Mouse (Mus musculus) c-Kit-positive CD71-positive TER-119-negative erythroid progenitor cells, embryonic 14.5 days (primary cell): ENCODE data around the gene H2al1i.
"Not testable (repeated sequence)": the region's sequence is repeated elsewhere in the genome, so short reads cannot be mapped to it uniquely, and the experiment has no call there.

Source experiments
- DNase-seq: peaks from one replicate; pipeline ENCODE4 v3.0.0-alpha.2; 2013; ENCODE audit warnings: low read depth

Gene H2al1i

GRCm38 (mm10) chrX:11324359-11324758, at the start of gene H2al1i:
TSS of gene H2al1i (plus strand) at chrX:11324659.
- DNase-seq: not testable (repeated sequence)

- no peak for DNase-seq
Measured at GRCm38 (mm10) chrX:11277083-11277482, 47.4 kb upstream of the H2al1i start.

- DNase-seq: no peak
Measured at GRCm38 (mm10) chrX:11280741-11281140, 43.7 kb upstream of the H2al1i start.

- DNase-seq: no peak
Measured at GRCm38 (mm10) chrX:11288306-11288882, 36.1 kb upstream of the H2al1i start.

- no peak for DNase-seq
Measured at GRCm38 (mm10) chrX:11289244-11289643, 35.2 kb upstream of the H2al1i start.

- not testable (repeated sequence) for DNase-seq
Measured at GRCm38 (mm10) chrX:11298957-11299356, 25.5 kb upstream of the H2al1i start, which contains the start of gene H2al1a. TSS of gene H2al1a (plus strand) at chrX:11299257.

- not testable (repeated sequence) for DNase-seq
Measured at GRCm38 (mm10) chrX:11302132-11302531, 22.3 kb upstream of the H2al1i start, which contains the start of gene H2al1b. TSS of gene H2al1b (plus strand) at chrX:11302432.

GRCm38 (mm10) chrX:11305355-11305754, 19.1 kb upstream of the H2al1i start, which contains the start of gene H2al1c:
TSS of gene H2al1c (plus strand) at chrX:11305655.
- DNase-seq: not testable (repeated sequence)

GRCm38 (mm10) chrX:11308524-11308923, 15.9 kb upstream of the H2al1i start, which contains the start of gene H2al1d:
TSS of gene H2al1d (plus strand) at chrX:11308824.
- not testable (repeated sequence) for DNase-seq

- DNase-seq: not testable (repeated sequence)
Measured at GRCm38 (mm10) chrX:11311634-11312033, 12.8 kb upstream of the H2al1i start, which contains the start of gene H2al1e. TSS of gene H2al1e (plus strand) at chrX:11311934.

- not testable (repeated sequence) for DNase-seq
Measured at GRCm38 (mm10) chrX:11314858-11315257, 9.6 kb upstream of the H2al1i start, which contains the start of gene H2al1f. TSS of gene H2al1f (plus strand) at chrX:11315158.

- DNase-seq: not testable (repeated sequence)
Measured at GRCm38 (mm10) chrX:11317956-11318355, 6.5 kb upstream of the H2al1i start, which contains the start of gene H2al1g. TSS of gene H2al1g (plus strand) at chrX:11318256.

GRCm38 (mm10) chrX:11321192-11321591, 3.3 kb upstream of the H2al1i start, which contains the start of gene H2al1h:
TSS of gene H2al1h (plus strand) at chrX:11321492.
- DNase-seq: not testable (repeated sequence)

GRCm38 (mm10) chrX:11327522-11327921, 3.1 kb downstream of the H2al1i start, which contains the start of gene H2al1j:
TSS of gene H2al1j (plus strand) at chrX:11327822.
- DNase-seq: not testable (repeated sequence)

- DNase-seq: no peak
Measured at GRCm38 (mm10) chrX:11345762-11346161, 21.3 kb downstream of the H2al1i start.

GRCm38 (mm10) chrX:11346756-11347155, 22.3 kb downstream of the H2al1i start:
- no peak for DNase-seq

GRCm38 (mm10) chrX:11360823-11361222, 36.4 kb downstream of the H2al1i start:
- no peak for DNase-seq

GRCm38 (mm10) chrX:11361261-11361660, 36.8 kb downstream of the H2al1i start:
- DNase-seq: no peak

- DNase-seq: no peak
Measured at GRCm38 (mm10) chrX:11363890-11364289, 39.4 kb downstream of the H2al1i start.

- no peak for DNase-seq
Measured at GRCm38 (mm10) chrX:11365151-11365550, 40.7 kb downstream of the H2al1i start.
